Mouse (Mus musculus) lung, embryonic 15.5 days (tissue): ENCODE measurements at regions not wholly inside any gene's neighbourhood (a gene's known extent, or its start where the extent isn't known, plus 50 kb on each side); places are given as distances from the start of the nearest gene placed in this dataset.

ENCODE experiments used
- ATAC-seq: fragments of 200-750 bp; cut with Nextera tagmentation; 2 replicates; pipeline ENCODE4 v1.8.0; 2017; ENCODE audit warnings: moderate number of reproducible peaks, borderline replicate concordance; ENCODE audit not compliant: low FRiP score, low TSS enrichment; ENCODE audit errors: extremely low read depth
- H3K27ac ChIP-seq: fragments of 300-500 bp; sonication (generic); 2 replicates; pipeline ENCODE4 v1.5.1; 2015; ENCODE audit warnings: moderate library complexity, mild to moderate bottlenecking, inconsistent platforms
- H3K27me3 ChIP-seq: fragments of 300-500 bp; sonication (generic); 2 replicates; pipeline ENCODE4 v1.6.1; 2015; ENCODE audit warnings: inconsistent platforms
- H3K36me3 ChIP-seq: fragments of 300-500 bp; sonication (generic); 2 replicates; pipeline ENCODE4 v1.6.1; 2015; ENCODE audit warnings: inconsistent platforms
- H3K4me1 ChIP-seq: fragments of 300-500 bp; sonication (generic); 2 replicates; pipeline ENCODE4 v1.6.1; 2015; ENCODE audit warnings: inconsistent platforms
- H3K4me2 ChIP-seq: fragments of 300-500 bp; sonication (generic); 2 replicates; pipeline ENCODE4 v1.6.1; 2015; ENCODE audit warnings: inconsistent platforms, mild to moderate bottlenecking, moderate library complexity
- H3K4me3 ChIP-seq: fragments of 300-500 bp; sonication (generic); 2 replicates; pipeline ENCODE4 v1.5.1; 2015; ENCODE audit warnings: mild to moderate bottlenecking, inconsistent platforms
- H3K9ac ChIP-seq: fragments of 300-500 bp; sonication (generic); 2 replicates; pipeline ENCODE4 v1.6.1; 2015; ENCODE audit warnings: inconsistent platforms
- H3K9me3 ChIP-seq: fragments of 300-500 bp; sonication (generic); 2 replicates; pipeline ENCODE4 v1.6.1; 2016; ENCODE audit warnings: inconsistent platforms
- WGBS: fragments of 180-500 bp; shearing (Covaris S2); methylation state at CpG from one replicate; pipeline ENCODE4 v1.1.7; 2015; 5-methylcytosine and 5-hydroxymethylcytosine counted together

- Histone ChIP-seq H3K4me1 (peaks cover 21% of the 10 kb centered on the region), H3K4me2 (no peak overlapping the region), H3K27ac (no peak overlapping the region), H3K36me3 (no peaks in the 10 kb centered on the region), H3K9ac (no peak overlapping the region), H3K27me3 (no peaks in the 10 kb centered on the region), H3K9me3 (no peaks in the 10 kb centered on the region), H3K4me3 (no peak overlapping the region)
- no peak for ATAC-seq
- 88% methylated on average over 1 of the region's 1 CpGs for WGBS
Measured at GRCm38 (mm10) chr12:15702137-15702536, 114.6 kb downstream of the Trib2 start.

- no peaks in the 10 kb centered on the region for H3K36me3 ChIP-seq
- 12% methylated on average over 4 of the region's 4 CpGs for WGBS
Measured at GRCm38 (mm10) chr12:15698829-15699228, 117.9 kb downstream of the Trib2 start.

GRCm38 (mm10) chr12:15698042-15698771, 118.5 kb downstream of the Trib2 start:
- H3K27ac ChIP-seq: peak overlapping the region; percentile 41
- H3K9me3 ChIP-seq: no peaks in the 10 kb centered on the region
- no peak overlapping the region for H3K4me2 ChIP-seq
- 42% methylated on average over 6 of the region's 6 CpGs for WGBS
- no peak overlapping the region for H3K9ac ChIP-seq
- no peaks in the 10 kb centered on the region for H3K27me3 ChIP-seq
- no peaks in the 10 kb centered on the region for H3K36me3 ChIP-seq
- no peak overlapping the region for H3K4me3 ChIP-seq
- peaks cover 7% of the 10 kb centered on the region; the same call in 1 of the 2 replicates for H3K4me1 ChIP-seq
- ATAC-seq: peak; percentile 49; the same call in 1 of the 2 replicates

More at GRCm38 (mm10) chr12:15698829-15699228, 117.9 kb downstream of the Trib2 start:
- peaks cover 9% of the 10 kb centered on the region; the same call in 1 of the 2 replicates for H3K4me1 ChIP-seq
- peak overlapping the region; percentile 41 for H3K27ac ChIP-seq
- H3K4me3 ChIP-seq: no peak overlapping the region
- H3K9me3 ChIP-seq: no peaks in the 10 kb centered on the region
- no peak overlapping the region for H3K4me2 ChIP-seq
- H3K9ac ChIP-seq: no peak overlapping the region
- ATAC-seq: peak; percentile 39; the same call in 1 of the 2 replicates
- no peaks in the 10 kb centered on the region for H3K27me3 ChIP-seq

GRCm38 (mm10) chr12:15688342-15688741, 128.4 kb downstream of the Trib2 start:
- no peak overlapping the region for H3K4me2 ChIP-seq
- 80% methylated on average over 2 of the region's 2 CpGs for whole genome bisulfite sequencing

GRCm38 (mm10) chr12:15684311-15684710, 132.4 kb downstream of the Trib2 start:
- H3K4me3 ChIP-seq: no peak overlapping the region
- H3K4me2 ChIP-seq: no peak overlapping the region
- no peaks in the 10 kb centered on the region for H3K4me1 ChIP-seq
- no peaks in the 10 kb centered on the region for H3K27me3 ChIP-seq
- H3K9ac ChIP-seq: no peak overlapping the region
- H3K9me3 ChIP-seq: no peaks in the 10 kb centered on the region
- no peak for ATAC-seq
- H3K36me3 ChIP-seq: no peaks in the 10 kb centered on the region
- WGBS: 38% methylated on average over 5 of the region's 5 CpGs
- H3K27ac ChIP-seq: no peak overlapping the region

More at GRCm38 (mm10) chr12:15688342-15688741, 128.4 kb downstream of the Trib2 start:
- Histone ChIP-seq H3K9me3 (no peaks in the 10 kb centered on the region), H3K4me1 (no peaks in the 10 kb centered on the region), H3K36me3 (no peaks in the 10 kb centered on the region), H3K4me3 (no peak overlapping the region), H3K27me3 (no peaks in the 10 kb centered on the region), H3K27ac (no peak overlapping the region), H3K9ac (no peak overlapping the region)
- ATAC-seq: no peak

GRCm38 (mm10) chr12:15681678-15682355, 134.9 kb downstream of the Trib2 start:
- Histone ChIP-seq H3K36me3 (no peaks in the 10 kb centered on the region), H3K4me2 (no peak overlapping the region), H3K4me1 (no peaks in the 10 kb centered on the region), H3K27me3 (no peaks in the 10 kb centered on the region), H3K4me3 (no peak overlapping the region), H3K27ac (no peak overlapping the region), H3K9me3 (no peaks in the 10 kb centered on the region), H3K9ac (no peak overlapping the region)
- no peak for ATAC-seq
- WGBS: 81% methylated on average over 5 of the region's 5 CpGs

GRCm38 (mm10) chr12:15676127-15676526, 140.6 kb downstream of the Trib2 start:
- H3K4me1 ChIP-seq: no peaks in the 10 kb centered on the region
- no peak overlapping the region for H3K4me2 ChIP-seq
- no peak overlapping the region for H3K27ac ChIP-seq
- H3K9me3 ChIP-seq: no peaks in the 10 kb centered on the region
- H3K4me3 ChIP-seq: no peak overlapping the region
- no peaks in the 10 kb centered on the region for H3K27me3 ChIP-seq
- H3K9ac ChIP-seq: no peak overlapping the region
- 61% methylated on average over 3 of the region's 3 CpGs for WGBS
- no peak for ATAC-seq
- H3K36me3 ChIP-seq: no peaks in the 10 kb centered on the region

GRCm38 (mm10) chr12:15659755-15660154, 157.0 kb downstream of the Trib2 start:
- H3K9me3 ChIP-seq: no peaks in the 10 kb centered on the region
- H3K4me2 ChIP-seq: no peak overlapping the region
- no peak overlapping the region for H3K9ac ChIP-seq
- H3K27me3 ChIP-seq: no peaks in the 10 kb centered on the region
- WGBS: 33% methylated on average over 2 of the region's 2 CpGs
- no peak overlapping the region for H3K4me3 ChIP-seq
- 0 out of 2 replicates have a peak overlapping the region, but pooled peaks have one; percentile 6 for H3K27ac ChIP-seq
- no peaks in the 10 kb centered on the region; the same call in 1 of the 2 replicates for H3K4me1 ChIP-seq
- H3K36me3 ChIP-seq: no peaks in the 10 kb centered on the region
- ATAC-seq: no peak

GRCm38 (mm10) chr12:15659332-15659731, 157.4 kb downstream of the Trib2 start:
- Histone ChIP-seq H3K4me2 (no peak overlapping the region), H3K27ac (0 out of 2 replicates have a peak overlapping the region, but pooled peaks have one; percentile 6), H3K4me1 (peaks cover 2% of the 10 kb centered on the region), H3K36me3 (no peaks in the 10 kb centered on the region), H3K4me3 (no peak overlapping the region), H3K27me3 (no peaks in the 10 kb centered on the region), H3K9ac (no peak overlapping the region), H3K9me3 (no peaks in the 10 kb centered on the region)
- no peak for ATAC-seq
- whole genome bisulfite sequencing: 27% methylated on average over 2 of the region's 2 CpGs

GRCm38 (mm10) chr12:15657748-15658251, 158.9 kb downstream of the Trib2 start:
- 71% methylated on average over 3 of the region's 3 CpGs for WGBS
- Histone ChIP-seq H3K4me3 (no peak overlapping the region), H3K27me3 (no peaks in the 10 kb centered on the region), H3K27ac (no peak overlapping the region), H3K9ac (no peak overlapping the region), H3K36me3 (no peaks in the 10 kb centered on the region), H3K4me2 (no peak overlapping the region), H3K9me3 (no peaks in the 10 kb centered on the region), H3K4me1 (peaks cover 10% of the 10 kb centered on the region)
- no peak for ATAC-seq

- WGBS: 89% methylated on average over 4 of the region's 4 CpGs
- H3K4me1 ChIP-seq: peaks cover 10% of the 10 kb centered on the region; the same call in 1 of the 2 replicates
- no peak overlapping the region for H3K27ac ChIP-seq
- no peaks in the 10 kb centered on the region for H3K9me3 ChIP-seq
- no peak overlapping the region for H3K9ac ChIP-seq
- no peaks in the 10 kb centered on the region for H3K36me3 ChIP-seq
- H3K27me3 ChIP-seq: no peaks in the 10 kb centered on the region
- no peak for ATAC-seq
- no peak overlapping the region for H3K4me3 ChIP-seq
- H3K4me2 ChIP-seq: no peak overlapping the region
Measured at GRCm38 (mm10) chr12:15654585-15654984, 162.1 kb downstream of the Trib2 start.

- Histone ChIP-seq H3K27me3 (no peaks in the 10 kb centered on the region), H3K9ac (no peak overlapping the region), H3K4me2 (no peak overlapping the region), H3K27ac (0 out of 2 replicates have a peak overlapping the region, but pooled peaks have one; percentile 19), H3K4me1 (peaks cover 10% of the 10 kb centered on the region; the same call in 1 of the 2 replicates), H3K9me3 (no peaks in the 10 kb centered on the region), H3K4me3 (no peak overlapping the region), H3K36me3 (no peaks in the 10 kb centered on the region)
- ATAC-seq: peak; percentile 69
- WGBS: 22% methylated on average over 8 of the region's 8 CpGs
Measured at GRCm38 (mm10) chr12:15653357-15653763, 163.4 kb downstream of the Trib2 start.
